Comparison of ENCODE assay signal across 8 mouse cellular contexts in genomic region chr9:41580611-41581041, GRCm38 (mm10).
DNase-seq lines count a peak whose midpoint lies in the region; ATAC-seq and TF ChIP-seq lines count a peak whose summit lies in the region.

No protein-coding gene starts in this region.

- H3K9me3 ChIP-seq in CH12.LX (replicated peaks; ENCODE audit: low read length): no peaks in the 10 kb centered on the region
- H3K9me3 ChIP-seq in forebrain, embryonic 14.5 days (replicated peaks; ENCODE audit: control insufficient read depth, low read length): no peaks in the 10 kb centered on the region
- H3K9me3 ChIP-seq in heart, postnatal 0 days (replicated peaks; ENCODE audit: control insufficient read depth, low read length): no peaks in the 10 kb centered on the region
- no peaks in the 10 kb centered on the region for H3K9me3 ChIP-seq in lung, postnatal 0 days (ENCODE audit: low read length)

- no peaks in the 10 kb centered on the region for H3K27me3 ChIP-seq in CH12.LX (replicated peaks)
- H3K27me3 ChIP-seq in forebrain, embryonic 14.5 days (replicated peaks; ENCODE audit: control insufficient read depth, insufficient read depth, low read length): no peaks in the 10 kb centered on the region
- no peaks in the 10 kb centered on the region for H3K27me3 ChIP-seq in heart, postnatal 0 days (ENCODE audit: control insufficient read depth, insufficient read depth, low read length)
- H3K27me3 ChIP-seq in lung, postnatal 0 days (replicated peaks; ENCODE audit: insufficient read depth, low read length): 0 out of 2 replicates have a peak, but pooled peaks cover 4% of the 10 kb centered on the region

- TF ChIP-seq CTCF in CH12.LX (conservative IDR thresholded peaks at IDR 0.05 in 1 of 2, IDR thresholded peaks at IDR 0.05 in 1 of 2; ENCODE audit: low read depth in 2 of 2, low read length in 2 of 2): no peak
- TF ChIP-seq CTCF in brain, embryonic 14.5 days (IDR thresholded peaks at IDR 0.05; ENCODE audit: borderline replicate concordance, extremely low read depth, insufficient read depth, insufficient read length): no peak
- no peak for TF ChIP-seq CTCF in heart, postnatal 0 days (IDR thresholded peaks at IDR 0.05; ENCODE audit: low read depth)
- TF ChIP-seq CTCF in lung, postnatal 0 days (IDR thresholded peaks at IDR 0.05): no peak

- no peak overlapping the region for H3K4me2 ChIP-seq in CH12.LX (ENCODE audit: insufficient read depth, low read depth, poor library complexity, severe bottlenecking)
- H3K4me2 ChIP-seq in forebrain, embryonic 14.5 days (ENCODE audit: low read length): peak overlapping the region; percentile 76
- H3K4me2 ChIP-seq in heart, postnatal 0 days (ENCODE audit: low read depth, low read length): peak overlapping the region; percentile 61
- peak overlapping the region; percentile 67 for H3K4me2 ChIP-seq in lung, postnatal 0 days (replicated peaks; ENCODE audit: low read depth, low read length)

- no peak overlapping the region for H3K27ac ChIP-seq in CH12.LX (ENCODE audit: insufficient read depth, low read depth)
- H3K27ac ChIP-seq in forebrain, embryonic 14.5 days (ENCODE audit: low read depth, low read length): peak overlapping the region; percentile 100
- H3K27ac ChIP-seq in heart, postnatal 0 days (ENCODE audit: low read depth): peak overlapping the region; percentile 73
- no peak overlapping the region for H3K27ac ChIP-seq in lung, postnatal 0 days (ENCODE audit: low read length)

- in situ Hi-C loops in CH12.LX (cut with MboI; ENCODE audit: low pct_ligation_motif_present, low pct_unique_long_range_greater_than_20kb, low sequenced_read_pairs): no loop called here

- TF ChIP-seq RAD21 in CH12.LX (IDR thresholded peaks at IDR 0.05; ENCODE audit: low read depth, low read length): no peak

- DNase-seq in CH12.LX (ENCODE audit: extremely low read depth): no peak
- peak; percentile 97 for DNase-seq in brain, embryonic 14.5 days (ENCODE audit: low read depth)
- DNase-seq in forebrain, embryonic 14.5 days (ENCODE audit: low spot score): peak; percentile 96
- DNase-seq in heart, postnatal 0 days (ENCODE audit: low spot score): peak; percentile 54
- peak; percentile 55 to 56 for DNase-seq in layer of hippocampus, postnatal 25 days (ENCODE audit: extremely low spot score in 1 of 2, low spot score in 1 of 2)
- peak; percentile 59 for DNase-seq in lung, postnatal 0 days (ENCODE audit: low spot score)
- peak; percentile 90 to 94 for DNase-seq in right cerebral cortex, postnatal 10 days (ENCODE audit: low spot score in 2 of 2)

- dilution Hi-C loops in CH12.LX (cut with MboI; ENCODE audit: extremely low pct_ligation_motif_present, extremely low pct_unique_long_range_greater_than_20kb, low sequenced_read_pairs): no loop called here

- H3K4me1 ChIP-seq in CH12.LX (ENCODE audit: control insufficient read depth in 1 of 2, insufficient read depth in 2 of 2): peaks cover 0 to 16% of the 10 kb centered on the region in 2 experiments; a peak in 2 of 4 replicates
- peaks cover 28% of the 10 kb centered on the region for H3K4me1 ChIP-seq in forebrain, embryonic 14.5 days (ENCODE audit: control insufficient read depth, insufficient read depth, low read length)
- peaks cover 3% of the 10 kb centered on the region; the same call in 1 of the 2 replicates for H3K4me1 ChIP-seq in heart, postnatal 0 days (ENCODE audit: control insufficient read depth, insufficient read depth)
- 0 out of 2 replicates have a peak, but pooled peaks cover 3% of the 10 kb centered on the region for H3K4me1 ChIP-seq in lung, postnatal 0 days (ENCODE audit: insufficient read depth, low read depth, low read length)

- H3K36me3 ChIP-seq in CH12.LX (replicated peaks in 1 of 2; ENCODE audit: control insufficient read depth in 1 of 2, insufficient read depth in 1 of 2, low read length in 1 of 2): no peaks in the 10 kb centered on the region
- peaks cover 5% of the 10 kb centered on the region; the same call in 1 of the 2 replicates for H3K36me3 ChIP-seq in forebrain, embryonic 14.5 days (ENCODE audit: control insufficient read depth, insufficient read depth, low read length)
- no peaks in the 10 kb centered on the region for H3K36me3 ChIP-seq in heart, postnatal 0 days (replicated peaks; ENCODE audit: control insufficient read depth, insufficient read depth, low read length)
- H3K36me3 ChIP-seq in lung, postnatal 0 days (ENCODE audit: insufficient read depth, low read length): no peaks in the 10 kb centered on the region

- 0% methylated on average over 13 of the region's 13 CpGs for WGBS in forebrain, embryonic 14.5 days
- WGBS in heart, postnatal 0 days: under 1% methylated on average over 13 of the region's 13 CpGs
- WGBS in lung, postnatal 0 days: under 1% methylated on average over 13 of the region's 13 CpGs

- H3K4me3 ChIP-seq in CH12.LX (replicated peaks in 1 of 3; ENCODE audit: low read depth in 2 of 3, low read length in 2 of 3, poor library complexity in 1 of 3): no peak overlapping the region
- peak overlapping the region; percentile 82 for H3K4me3 ChIP-seq in forebrain, embryonic 14.5 days (ENCODE audit: low read depth, low read length)
- H3K4me3 ChIP-seq in heart, postnatal 0 days (ENCODE audit: low read depth, low read length): peak overlapping the region; percentile 58
- peak overlapping the region; percentile 41 for H3K4me3 ChIP-seq in lung, postnatal 0 days (ENCODE audit: low read depth, low read length)

- no peak overlapping the region for H3K9ac ChIP-seq in CH12.LX (ENCODE audit: insufficient read depth, low read depth)
- peak overlapping the region; percentile 100 for H3K9ac ChIP-seq in forebrain, embryonic 14.5 days (ENCODE audit: low read length)
- peak overlapping the region; percentile 62 for H3K9ac ChIP-seq in heart, postnatal 0 days (replicated peaks; ENCODE audit: low read depth, low read length)
- H3K9ac ChIP-seq in lung, postnatal 0 days (replicated peaks; ENCODE audit: low read depth): no peak overlapping the region; the same call in 1 of the 2 replicates

- no peak for TF ChIP-seq POLR2A in CH12.LX (IDR thresholded peaks at IDR 0.05; ENCODE audit: low read depth, low read length)
- peak; percentile 35; the same call in 1 of the 2 replicates for TF ChIP-seq POLR2A in brain, embryonic 14.5 days (IDR thresholded peaks at IDR 0.05; ENCODE audit: borderline replicate concordance, extremely low read depth, insufficient read depth, insufficient read length, poor library complexity, severe bottlenecking)

- H3K79me2 ChIP-seq in CH12.LX (replicated peaks; ENCODE audit: control insufficient read depth, extremely low read depth, insufficient read depth, poor library complexity, severe bottlenecking): no peaks in the 10 kb centered on the region

- no peak for TF ChIP-seq EP300 in CH12.LX (IDR thresholded peaks at IDR 0.05; ENCODE audit: low read length)
- no peak for TF ChIP-seq EP300 in heart, postnatal 0 days (IDR thresholded peaks at IDR 0.05; ENCODE audit: low read depth)
- no peak for TF ChIP-seq EP300 in lung, postnatal 0 days (IDR thresholded peaks at IDR 0.05)

- peak; percentile 68 for ATAC-seq in forebrain, embryonic 14.5 days
- ATAC-seq in heart, postnatal 0 days (ENCODE audit: insufficient read depth, low read depth): peak; percentile 54
- peak; percentile 33; the same call in 1 of the 2 replicates for ATAC-seq in lung, postnatal 0 days
- ATAC-seq in monocyte, adult 5-6 weeks (replicated peaks; ENCODE audit: insufficient number of reproducible peaks, low FRiP score, low TSS enrichment, poor library complexity, severe bottlenecking): no peak

TF ChIP-seq in CH12.LX, 34 proteins besides CTCF, POLR2A, EP300 and RAD21:
- TF ChIP-seq MEF2A (IDR thresholded peaks at IDR 0.05; ENCODE audit: borderline replicate concordance, low read depth, low read length) (no peak), PAX5 (IDR thresholded peaks at IDR 0.05; ENCODE audit: low read length) (no peak), MAZ (IDR thresholded peaks at IDR 0.05; ENCODE audit: low read depth, low read length) (no peak), ZNF384 (IDR thresholded peaks at IDR 0.05; ENCODE audit: low read depth, low read length) (peak; percentile 34; the same call in 1 of the 2 replicates), USF2 (conservative IDR thresholded peaks at IDR 0.05; ENCODE audit: low read depth, low read length) (no peak), SIN3A (IDR thresholded peaks at IDR 0.05; ENCODE audit: low read length) (no peak), GABPA (IDR thresholded peaks at IDR 0.05; ENCODE audit: insufficient replicate concordance, low read depth, low read length) (no peak), CHD2 (IDR thresholded peaks at IDR 0.05; ENCODE audit: low read length) (no peak)

Comparison
In these comparisons a context has a peak if more than half of its experiments do, and no peak if none do; other contexts are left out.
1. H3K27ac ChIP-seq: peak in forebrain, embryonic 14.5 days (single experiment) and heart, postnatal 0 days (single experiment); none in CH12.LX (single experiment) and lung, postnatal 0 days (single experiment).
2. H3K4me3 ChIP-seq: peak in forebrain, embryonic 14.5 days (single experiment), heart, postnatal 0 days (single experiment) and lung, postnatal 0 days (single experiment); none in CH12.LX (0 of 3).
3. H3K9ac ChIP-seq: peak in forebrain, embryonic 14.5 days (single experiment) and heart, postnatal 0 days (single experiment); none in CH12.LX (single experiment) and lung, postnatal 0 days (single experiment).